Comparison of ENCODE assay signal across 13 mouse cellular contexts in genomic region chr4:125545768-125546220, GRCm38 (mm10). TPM values are rescaled to one million over a fixed set of nuclear protein-coding genes. Genes with fewer than 3 reads are reported as not detected.
A peak's percentile ranks its signal among the peaks of the same experiment; 100 is the strongest.
DNase-seq lines count a peak whose midpoint lies in the region; ATAC-seq lines count a peak whose summit lies in the region.
"Had no signal": no experiment of that assay in that cellular context is flagged by ENCODE, and none has a peak within 500 bp of the region (broad histone marks: within the 10 kb centered on the region; RNA-seq: fewer than 3 reads in every experiment).

No protein-coding gene starts in this region.

- peaks cover 79% of the 10 kb centered on the region for H3K27me3 ChIP-seq in forebrain, embryonic 13.5 days
- H3K27me3 ChIP-seq in hindbrain, embryonic 14.5 days (ENCODE audit: control insufficient read depth, insufficient read depth, low read length) = no peaks in the 10 kb centered on the region
- no peaks in the 10 kb centered on the region for H3K27me3 ChIP-seq in midbrain, embryonic 16.5 days (ENCODE audit: control insufficient read depth, insufficient read depth, low read depth, low read length)

- H3K9ac ChIP-seq in forebrain, embryonic 13.5 days = no peak overlapping the region
- H3K9ac ChIP-seq in hindbrain, embryonic 14.5 days = no peak overlapping the region; the same call in 1 of the 2 replicates
- H3K9ac ChIP-seq in midbrain, embryonic 16.5 days (ENCODE audit: low read depth, low read length) = no peak overlapping the region
- H3K9ac ChIP-seq: heart, embryonic 15.5 days had no signal

- no peaks in the 10 kb centered on the region for H3K9me3 ChIP-seq in forebrain, embryonic 13.5 days (replicated peaks)
- H3K9me3 ChIP-seq in hindbrain, embryonic 14.5 days (ENCODE audit: control insufficient read depth, low read length) = no peaks in the 10 kb centered on the region
- no peaks in the 10 kb centered on the region for H3K9me3 ChIP-seq in midbrain, embryonic 16.5 days (replicated peaks; ENCODE audit: control insufficient read depth, low read length, poor library complexity, severe bottlenecking)
- H3K9me3 ChIP-seq: heart, embryonic 15.5 days had no signal

- no peak overlapping the region for H3K4me3 ChIP-seq in forebrain, embryonic 13.5 days
- H3K4me3 ChIP-seq in hindbrain, embryonic 14.5 days (replicated peaks; ENCODE audit: low read length) = no peak overlapping the region
- no peak overlapping the region for H3K4me3 ChIP-seq in midbrain, embryonic 16.5 days (ENCODE audit: low read depth, low read length)
- H3K4me3 ChIP-seq: heart, embryonic 15.5 days had no signal

- no peaks in the 10 kb centered on the region for H3K36me3 ChIP-seq in forebrain, embryonic 13.5 days (ENCODE audit: poor library complexity, severe bottlenecking)
- no peaks in the 10 kb centered on the region for H3K36me3 ChIP-seq in hindbrain, embryonic 14.5 days (replicated peaks; ENCODE audit: control insufficient read depth, insufficient read depth)
- H3K36me3 ChIP-seq in midbrain, embryonic 16.5 days (ENCODE audit: control insufficient read depth, insufficient read depth, low read length) = no peaks in the 10 kb centered on the region
- H3K36me3 ChIP-seq: heart, embryonic 15.5 days had no signal

- H3K4me1 ChIP-seq in forebrain, embryonic 13.5 days = peaks cover 50% of the 10 kb centered on the region
- H3K4me1 ChIP-seq in hindbrain, embryonic 14.5 days (replicated peaks; ENCODE audit: control insufficient read depth, insufficient read depth, low read length) = peaks cover 18% of the 10 kb centered on the region
- H3K4me1 ChIP-seq in midbrain, embryonic 16.5 days (ENCODE audit: control insufficient read depth, insufficient read depth, low read length) = peaks cover 13% of the 10 kb centered on the region
- H3K4me1 ChIP-seq: heart, embryonic 15.5 days had no signal

- no peak for ATAC-seq in forebrain, embryonic 13.5 days
- peak; percentile 47 for ATAC-seq in hindbrain, embryonic 14.5 days (ENCODE audit: low FRiP score)
- ATAC-seq in midbrain, embryonic 16.5 days = peak; percentile 62
- no peak for ATAC-seq in megakaryocyte progenitor cell, adult 5-6 weeks (replicated peaks; ENCODE audit: poor library complexity)

- peak overlapping the region; percentile 41 for H3K4me2 ChIP-seq in forebrain, embryonic 13.5 days
- H3K4me2 ChIP-seq in hindbrain, embryonic 14.5 days (replicated peaks) = peak overlapping the region; percentile 26; the same call in 1 of the 2 replicates
- H3K4me2 ChIP-seq in midbrain, embryonic 16.5 days (ENCODE audit: low read length) = 0 out of 2 replicates have a peak overlapping the region, but pooled peaks have one; percentile 43
- H3K4me2 ChIP-seq: heart, embryonic 15.5 days had no signal

- WGBS in forebrain, embryonic 13.5 days = 44% methylated on average over 7 of the region's 7 CpGs
- 34% methylated on average over 7 of the region's 7 CpGs for WGBS in hindbrain, embryonic 14.5 days
- WGBS in midbrain, embryonic 16.5 days = 29% methylated on average over 7 of the region's 7 CpGs

- peak overlapping the region; percentile 84 for H3K27ac ChIP-seq in forebrain, embryonic 13.5 days
- peak overlapping the region; percentile 85 for H3K27ac ChIP-seq in hindbrain, embryonic 14.5 days
- H3K27ac ChIP-seq in midbrain, embryonic 16.5 days (ENCODE audit: low read length) = peak overlapping the region; percentile 71
- H3K27ac ChIP-seq: heart, embryonic 15.5 days had no signal

- DNase-seq in ES-CJ7 (ENCODE audit: low read depth, low spot score) = peak; percentile 65
- DNase-seq in hindbrain, embryonic 14.5 days (ENCODE audit: low spot score) = no peak
- DNase-seq in urinary bladder, postnatal 4 days (ENCODE audit: low spot score in 2 of 2) = no peak
- no peak for DNase-seq in kidney, postnatal 14 days
- DNase-seq: adrenal gland, postnatal 14 days; cerebellum, adult 9-10 months; lung, postnatal 14 days had no signal

RNA-seq across cellular contexts. Expression of gene Grik3, which starts 55.3 kb away (rescaled TPM):
- 4.7 and 4.9 TPM in 2 replicates for polyA plus RNA-seq in forebrain, embryonic 13.5 days (2015; fragmentation: Nextera tagmentation; extraction: Ambion mirVana)
- polyA plus RNA-seq in hindbrain, embryonic 14.5 days (2014; fragmentation: Nextera tagmentation; extraction: Ambion mirVana) = 5.9 and 6.0 TPM in 2 replicates
- 4.4 and 5.9 TPM in 2 replicates for polyA plus RNA-seq in midbrain, embryonic 16.5 days (2015; fragmentation: Nextera tagmentation; extraction: Ambion mirVana)
- not detected in 2 replicates for total RNA-seq in megakaryocyte progenitor cell, adult 5-6 weeks (2015)
- total RNA-seq in megakaryocyte progenitor cell, adult 5-6 weeks (2017) = not detected in 2 replicates
- total RNA-seq: neutrophil, adult 5-6 weeks had no signal
- polyA plus RNA-seq: liver, embryonic 16.5 days had no signal

Comparison
In these comparisons a context has a peak if more than half of its experiments do, and no peak if none do; other contexts are left out.
1. ATAC-seq: peak in hindbrain, embryonic 14.5 days (single experiment) and midbrain, embryonic 16.5 days (single experiment); none in forebrain, embryonic 13.5 days (single experiment) and megakaryocyte progenitor cell, adult 5-6 weeks (single experiment).
2. Peak in every context shown above with its lines, with median percentiles within 50 percentile points of each other: H3K27ac ChIP-seq and H3K4me2 ChIP-seq.